Mouse (Mus musculus) hindbrain, embryonic 13.5 days (tissue): ENCODE measurements at regions not wholly inside any gene's neighbourhood (a gene's known extent, or its start where the extent isn't known, plus 50 kb on each side); places are given as distances from the start of the nearest gene placed in this dataset.
A peak's percentile ranks its signal among the peaks of the same experiment; 100 is the strongest.

Source experiments
- ATAC-seq: fragments of 200-750 bp; cut with Nextera tagmentation; 2 replicates; pipeline ENCODE4 v1.8.0; 2017; ENCODE audit warnings: moderate TSS enrichment; ENCODE audit not compliant: low FRiP score
- H3K27ac ChIP-seq: fragments of 300-500 bp; sonication (generic); 2 replicates; pipeline ENCODE4 v1.5.1; 2015; ENCODE audit warnings: inconsistent platforms, mild to moderate bottlenecking, moderate library complexity
- H3K27me3 ChIP-seq: fragments of 300-500 bp; sonication (generic); 2 replicates; pipeline ENCODE4 v1.6.1; 2015; ENCODE audit warnings: mild to moderate bottlenecking, inconsistent platforms
- H3K36me3 ChIP-seq: fragments of 300-500 bp; sonication (generic); 2 replicates; pipeline ENCODE4 v1.6.1; 2015; ENCODE audit warnings: mild to moderate bottlenecking, inconsistent platforms
- H3K4me1 ChIP-seq: fragments of 300-500 bp; sonication (generic); replicated peaks from 2 replicates; pipeline ENCODE4 v1.6.1; 2015; ENCODE audit warnings: inconsistent platforms
- H3K4me2 ChIP-seq: fragments of 300-500 bp; sonication (generic); 2 replicates; pipeline ENCODE4 v1.6.1; 2015; ENCODE audit warnings: inconsistent platforms, mild to moderate bottlenecking, moderate library complexity
- H3K4me3 ChIP-seq: fragments of 300-500 bp; sonication (generic); 2 replicates; pipeline ENCODE4 v1.5.1; 2015; ENCODE audit warnings: mild to moderate bottlenecking, inconsistent platforms
- H3K9ac ChIP-seq: fragments of 300-500 bp; sonication (generic); 2 replicates; pipeline ENCODE4 v1.6.1; 2015; ENCODE audit warnings: mild to moderate bottlenecking, inconsistent platforms
- H3K9me3 ChIP-seq: fragments of 300-500 bp; sonication (generic); 2 replicates; pipeline ENCODE4 v1.6.1; 2016; ENCODE audit warnings: inconsistent platforms
- WGBS: fragments of 180-500 bp; shearing (Covaris S2); methylation state at CpG from one replicate; pipeline ENCODE4 v1.1.7; 2015; 5-methylcytosine and 5-hydroxymethylcytosine counted together

DNA sequence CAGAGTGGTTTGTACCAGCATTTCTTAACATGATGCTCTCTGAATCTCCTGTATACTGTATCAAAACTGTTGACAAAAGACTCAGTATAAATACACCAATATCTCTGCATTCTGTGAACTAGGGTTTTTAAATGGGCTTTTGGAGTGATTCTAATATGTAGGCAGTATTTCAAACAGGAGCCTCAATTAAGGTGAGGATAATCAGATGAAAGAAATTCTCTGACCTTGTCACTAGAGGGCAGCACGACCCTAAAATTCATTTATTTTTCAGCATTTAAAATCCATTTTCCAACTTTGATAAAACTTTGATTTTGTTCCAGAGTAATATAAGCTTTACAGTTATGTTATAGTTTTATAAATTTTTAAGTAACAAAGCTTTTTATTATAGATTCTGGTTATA is 114.5 kb downstream of the Rfx6 start:
- H3K27me3 ChIP-seq, result no peaks in the 10 kb centered on the region
- WGBS, result 2% methylated on average over 1 of the region's 1 CpGs
- no peak overlapping the region for H3K27ac ChIP-seq
- no peaks in the 10 kb centered on the region for H3K36me3 ChIP-seq
- ATAC-seq, result no peak
- no peaks in the 10 kb centered on the region for H3K9me3 ChIP-seq
- H3K4me2 ChIP-seq, result no peak overlapping the region
- no peak overlapping the region for H3K4me3 ChIP-seq
- no peak overlapping the region for H3K9ac ChIP-seq
- H3K4me1 ChIP-seq, result no peaks in the 10 kb centered on the region

DNA sequence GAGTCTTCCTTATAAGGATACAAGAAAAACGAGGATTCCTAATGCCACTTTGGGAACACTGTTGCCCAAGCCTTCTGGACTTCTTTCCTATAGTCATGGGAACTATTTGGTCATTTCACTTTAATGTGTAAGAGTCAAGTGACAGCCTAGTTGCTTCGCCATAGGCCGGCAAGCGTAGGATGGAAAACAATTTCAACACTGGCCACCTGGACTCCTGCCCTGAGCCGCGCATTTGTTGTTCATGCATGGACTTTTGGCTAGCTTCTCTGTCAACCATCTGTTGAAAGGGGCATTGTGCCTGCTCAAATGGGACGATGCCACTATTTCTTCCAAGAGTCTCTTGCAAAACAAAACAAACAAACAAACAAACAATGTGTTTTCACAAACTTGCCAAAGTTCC is 116.3 kb downstream of the Rfx6 start:
- Histone ChIP-seq H3K27ac (no peak overlapping the region), H3K4me2 (no peak overlapping the region), H3K4me1 (no peaks in the 10 kb centered on the region), H3K9me3 (no peaks in the 10 kb centered on the region), H3K27me3 (no peaks in the 10 kb centered on the region), H3K9ac (no peak overlapping the region), H3K36me3 (no peaks in the 10 kb centered on the region), H3K4me3 (no peak overlapping the region)
- ATAC-seq, result no peak
- WGBS, result 85% methylated on average over 7 of the region's 7 CpGs

DNA sequence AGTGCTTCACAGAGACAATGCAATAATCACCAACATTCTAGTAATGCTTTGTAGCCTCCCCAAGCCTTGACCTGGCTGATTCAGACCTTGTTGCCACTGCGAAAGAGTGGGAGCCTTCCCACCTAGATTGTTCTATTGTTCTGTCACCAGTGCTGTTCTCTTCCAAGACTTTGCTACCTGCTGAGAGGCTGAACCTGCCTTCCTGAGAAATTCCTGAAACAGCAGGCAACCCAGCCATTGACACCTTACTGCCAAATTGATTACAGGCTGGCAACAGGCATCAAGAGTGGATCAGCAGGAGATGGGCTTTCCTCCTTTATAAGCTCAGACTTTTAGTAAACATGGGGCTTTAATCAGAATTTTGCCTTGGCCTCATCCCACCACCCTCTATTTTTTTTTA is 139.1 kb downstream of the Rfx6 start:
- ATAC-seq, result no peak
- Histone ChIP-seq H3K9me3 (no peaks in the 10 kb centered on the region), H3K4me1 (no peaks in the 10 kb centered on the region), H3K9ac (no peak overlapping the region), H3K4me2 (no peak overlapping the region), H3K36me3 (no peaks in the 10 kb centered on the region), H3K4me3 (no peak overlapping the region), H3K27ac (no peak overlapping the region), H3K27me3 (no peaks in the 10 kb centered on the region)
- WGBS, result 41% methylated on average over 1 of the region's 1 CpGs

DNA sequence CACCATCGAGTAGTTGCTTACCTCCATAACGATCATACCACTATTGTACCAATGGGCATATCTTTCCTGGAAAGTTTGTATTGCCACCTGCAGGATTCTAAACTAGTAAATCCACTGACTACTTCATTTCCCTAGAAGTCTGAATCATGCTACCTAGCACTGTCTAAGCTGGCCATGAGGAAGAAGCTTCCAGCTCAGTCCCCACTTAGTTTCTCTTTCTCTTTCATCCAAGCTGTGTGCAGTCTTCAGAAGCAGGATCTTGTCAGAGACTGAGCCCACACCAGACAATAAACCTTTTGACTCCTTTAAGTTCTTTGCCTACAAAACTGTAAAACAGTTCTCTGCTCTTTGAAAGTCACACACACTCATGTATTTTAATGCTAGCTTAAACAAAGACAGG is 146.3 kb downstream of the Rfx6 start:
- 94% methylated on average over 2 of the region's 2 CpGs for WGBS
- ATAC-seq, result no peak
- Histone ChIP-seq H3K9me3 (no peaks in the 10 kb centered on the region), H3K4me3 (no peak overlapping the region), H3K4me1 (no peaks in the 10 kb centered on the region), H3K27ac (no peak overlapping the region), H3K36me3 (no peaks in the 10 kb centered on the region), H3K27me3 (0 out of 2 replicates have a peak, but pooled peaks cover 4% of the 10 kb centered on the region), H3K9ac (no peak overlapping the region), H3K4me2 (no peak overlapping the region)

DNA sequence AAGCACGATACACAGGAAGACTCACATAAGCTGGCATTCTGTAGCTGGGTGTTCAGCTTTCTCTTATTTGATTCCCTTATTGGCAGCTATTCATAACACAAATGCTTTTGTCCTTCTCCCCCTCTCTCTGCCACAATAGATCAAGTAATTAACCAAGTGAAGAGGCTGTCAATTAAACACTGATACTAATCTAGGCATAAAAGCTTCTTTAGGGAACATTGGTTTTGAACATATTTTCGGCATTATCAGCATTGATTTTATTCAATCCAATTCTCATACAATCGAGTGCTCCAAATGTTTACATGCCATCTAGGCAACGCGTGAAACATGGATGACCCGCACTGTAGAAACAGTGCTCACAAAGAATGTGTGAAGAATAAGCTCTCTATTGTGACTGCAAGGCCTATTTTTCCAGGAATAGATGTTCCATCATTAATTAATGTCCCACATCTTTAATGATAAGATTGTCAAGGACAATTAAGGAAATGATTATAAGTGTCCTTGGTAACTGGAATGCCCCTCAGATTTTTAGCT is 148.9 kb downstream of the Rfx6 start:
- Histone ChIP-seq H3K27ac (no peak overlapping the region), H3K36me3 (no peaks in the 10 kb centered on the region), H3K4me1 (no peaks in the 10 kb centered on the region), H3K4me2 (no peak overlapping the region), H3K9ac (no peak overlapping the region), H3K9me3 (no peaks in the 10 kb centered on the region), H3K4me3 (no peak overlapping the region), H3K27me3 (0 out of 2 replicates have a peak, but pooled peaks cover 4% of the 10 kb centered on the region)
- WGBS, result 42% methylated on average over 6 of the region's 6 CpGs
- no peak for ATAC-seq

DNA sequence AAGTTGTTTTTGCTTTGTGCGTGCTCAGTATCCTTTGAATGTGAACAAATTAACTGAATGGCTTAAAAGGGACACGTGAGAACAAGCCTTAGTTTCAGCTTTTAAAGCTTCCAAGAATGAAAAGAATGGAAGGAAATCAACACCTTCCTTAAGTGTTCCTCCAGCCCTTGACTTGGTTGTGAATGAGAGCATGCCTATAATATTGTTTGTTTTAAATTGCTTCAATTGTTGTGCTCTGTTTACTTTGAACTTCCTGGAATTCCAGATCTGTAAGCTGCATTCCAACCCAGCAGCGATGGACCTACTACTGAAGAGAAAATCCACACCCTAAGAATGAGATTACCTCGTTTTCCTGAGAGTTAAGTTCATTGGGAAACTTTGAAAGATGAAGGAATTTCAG is 154.9 kb downstream of the Rfx6 start:
- H3K27ac ChIP-seq, result no peak overlapping the region

DNA sequence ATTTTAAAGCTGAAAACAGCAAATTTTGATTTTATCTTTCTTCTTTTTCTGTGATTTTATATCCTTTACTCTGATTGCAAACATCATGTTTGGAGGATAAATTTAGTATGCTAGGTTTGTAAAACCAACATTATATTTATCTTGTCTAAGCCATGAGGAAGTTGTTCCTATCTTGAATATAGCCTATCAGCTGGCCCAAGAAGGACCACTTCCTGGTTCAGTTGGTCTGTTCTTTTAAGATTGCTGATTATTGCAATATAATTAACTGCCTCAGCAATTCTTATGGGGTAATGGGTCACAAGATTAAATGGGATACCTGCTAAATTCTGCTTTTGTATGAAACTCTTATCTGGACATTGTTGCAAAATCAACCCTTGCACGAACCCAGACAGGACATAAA is 165.5 kb downstream of the Rfx6 start:
- Histone ChIP-seq H3K36me3 (no peaks in the 10 kb centered on the region), H3K4me1 (no peaks in the 10 kb centered on the region), H3K4me3 (no peak overlapping the region), H3K4me2 (no peak overlapping the region), H3K9me3 (no peaks in the 10 kb centered on the region), H3K27ac (no peak overlapping the region), H3K27me3 (no peaks in the 10 kb centered on the region), H3K9ac (no peak overlapping the region)
- no peak for ATAC-seq
- 89% methylated on average over 1 of the region's 1 CpGs for WGBS

More for the DNA sequence above, 154.9 kb downstream of the Rfx6 start:
- Histone ChIP-seq H3K27me3 (0 out of 2 replicates have a peak, but pooled peaks cover 3% of the 10 kb centered on the region), H3K4me3 (no peak overlapping the region), H3K36me3 (no peaks in the 10 kb centered on the region), H3K4me2 (no peak overlapping the region), H3K4me1 (no peaks in the 10 kb centered on the region), H3K9me3 (no peaks in the 10 kb centered on the region), H3K9ac (no peak overlapping the region)
- ATAC-seq, result no peak
- 70% methylated on average over 4 of the region's 4 CpGs for WGBS

DNA sequence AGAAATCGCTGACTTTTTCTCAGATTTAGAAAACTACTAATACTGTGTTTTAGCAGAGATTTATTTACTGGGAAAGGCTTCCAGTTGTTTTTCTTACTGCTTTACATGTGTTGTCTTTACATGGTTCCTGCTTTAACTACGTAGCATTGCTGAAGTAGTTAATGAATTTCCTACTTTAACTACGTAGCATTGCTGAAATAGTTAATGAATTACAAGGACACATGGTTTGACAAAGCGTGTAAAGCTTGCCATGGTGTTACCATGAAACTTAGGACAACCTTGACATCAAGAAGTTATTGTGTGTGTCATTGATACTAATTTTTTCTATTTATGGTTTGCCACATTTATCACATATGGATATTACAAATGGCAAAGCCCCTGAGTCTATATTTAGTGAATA is 168.7 kb downstream of the Rfx6 start:
- no peak overlapping the region for H3K4me3 ChIP-seq
- 75% methylated on average over 4 of the region's 4 CpGs for WGBS

DNA sequence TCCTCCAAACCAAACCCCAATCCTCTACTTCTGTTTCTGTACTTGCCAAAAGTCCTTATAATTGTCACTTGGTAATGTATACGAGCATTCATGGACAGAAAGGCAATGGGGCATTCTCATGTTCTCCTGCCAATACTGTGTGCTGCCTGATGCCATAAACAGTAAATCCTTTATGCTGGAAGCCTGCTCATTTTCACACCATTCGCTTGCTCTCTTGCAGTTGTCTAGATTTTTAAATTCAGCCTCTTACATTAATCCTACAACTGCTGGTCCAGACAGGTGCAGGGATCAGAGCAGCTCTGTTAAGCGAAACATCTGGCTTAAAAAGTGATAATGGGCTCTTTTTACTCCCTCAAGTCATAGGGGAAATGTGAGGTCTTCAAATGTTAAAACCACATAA is 152.9 kb upstream of the Vgll2 start:
- Histone ChIP-seq H3K27me3 (no peaks in the 10 kb centered on the region), H3K4me3 (no peak overlapping the region), H3K36me3 (no peaks in the 10 kb centered on the region), H3K9ac (no peak overlapping the region), H3K4me1 (no peaks in the 10 kb centered on the region), H3K4me2 (no peak overlapping the region), H3K27ac (no peak overlapping the region), H3K9me3 (no peaks in the 10 kb centered on the region)
- 83% methylated on average over 3 of the region's 3 CpGs for WGBS
- no peak for ATAC-seq

More for the DNA sequence above, 168.7 kb downstream of the Rfx6 start:
- no peaks in the 10 kb centered on the region for H3K27me3 ChIP-seq
- H3K9ac ChIP-seq, result no peak overlapping the region
- H3K36me3 ChIP-seq, result no peaks in the 10 kb centered on the region
- no peaks in the 10 kb centered on the region for H3K4me1 ChIP-seq
- H3K4me2 ChIP-seq, result no peak overlapping the region
- no peak for ATAC-seq
- no peaks in the 10 kb centered on the region for H3K9me3 ChIP-seq
- H3K27ac ChIP-seq, result no peak overlapping the region

DNA sequence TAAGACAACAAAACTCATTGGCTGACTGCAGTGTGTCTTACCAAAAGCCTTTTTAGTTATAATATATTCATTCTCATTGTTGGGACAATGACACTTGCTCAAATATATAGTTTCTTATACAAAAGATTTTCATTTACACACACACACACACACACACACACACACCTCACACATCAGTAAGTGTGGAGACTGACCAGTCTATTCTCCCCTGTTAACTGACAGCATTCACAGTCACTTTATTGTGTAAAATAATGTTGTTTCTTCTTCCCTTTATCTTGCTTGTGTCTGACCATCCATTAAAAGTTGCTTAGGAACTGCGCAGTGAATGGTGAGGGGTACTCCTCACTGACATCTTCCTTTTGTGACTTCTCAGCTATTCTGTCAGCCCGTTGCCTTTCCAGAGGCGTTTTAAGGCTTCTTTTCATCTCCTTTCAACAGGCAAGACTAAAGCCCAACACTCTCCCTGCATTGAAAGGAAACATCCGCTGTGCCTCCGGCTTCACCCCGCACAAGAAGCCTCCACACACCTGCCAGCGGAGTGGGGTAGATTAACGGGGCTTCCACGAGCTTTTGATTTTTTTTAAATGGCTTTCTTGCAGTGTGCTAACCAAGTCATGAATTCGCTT is 111.1 kb upstream of the Vgll2 start:
- H3K4me2 ChIP-seq, result peak overlapping the region; percentile 25; the same call in 1 of the 2 replicates
- no peak for ATAC-seq
- peaks cover 5% of the 10 kb centered on the region for H3K4me1 ChIP-seq
- peaks cover 19% of the 10 kb centered on the region; the same call in 1 of the 2 replicates for H3K27me3 ChIP-seq
- no peaks in the 10 kb centered on the region for H3K36me3 ChIP-seq
- no peak overlapping the region for H3K4me3 ChIP-seq
- no peaks in the 10 kb centered on the region for H3K9me3 ChIP-seq
- no peak overlapping the region for H3K27ac ChIP-seq
- H3K9ac ChIP-seq, result no peak overlapping the region
- WGBS, result 9% methylated on average over 10 of the region's 10 CpGs

DNA sequence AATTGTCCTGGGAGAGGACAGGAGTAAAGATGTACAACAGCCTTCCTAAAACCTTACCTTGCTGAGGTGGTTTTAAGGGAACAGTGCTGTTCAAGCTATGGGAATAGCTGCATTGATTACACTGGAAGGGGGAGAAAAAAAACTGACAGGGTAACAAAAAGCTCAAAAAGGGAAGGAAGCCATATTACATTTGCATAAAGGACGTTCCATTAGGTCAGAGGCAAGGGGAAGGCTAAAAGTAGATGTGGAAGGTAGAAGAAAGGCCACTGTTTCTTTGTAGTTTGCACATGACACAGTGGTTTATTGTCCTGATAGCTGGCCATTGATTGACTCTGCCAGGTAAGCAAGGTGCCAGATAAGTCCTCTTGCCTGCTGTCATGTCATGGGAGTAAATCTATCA is 110.2 kb upstream of the Vgll2 start:
- ATAC-seq, result no peak
- WGBS, result 27% methylated on average over 1 of the region's 1 CpGs

DNA sequence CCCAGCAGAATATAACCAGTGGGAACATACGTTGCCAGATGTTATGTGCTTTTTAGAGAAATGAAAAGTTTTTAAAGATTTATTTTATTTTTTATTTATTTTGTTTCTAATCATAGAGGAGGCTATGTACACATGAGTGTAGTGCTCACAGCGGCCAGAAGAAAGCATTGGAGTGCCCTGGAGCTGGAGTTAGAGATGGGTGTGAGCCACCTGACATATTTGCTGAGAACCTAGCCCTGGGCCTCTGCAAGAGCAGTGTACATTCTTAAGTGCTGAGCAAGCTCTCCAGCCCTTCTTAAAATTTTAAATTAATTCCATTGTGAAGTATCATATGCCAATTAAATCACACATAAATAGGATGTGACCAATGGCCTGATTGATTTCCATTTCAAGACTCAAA is 95.7 kb upstream of the Vgll2 start:
- 99% methylated on average over 2 of the region's 2 CpGs for WGBS
- Histone ChIP-seq H3K9ac (no peak overlapping the region), H3K4me3 (no peak overlapping the region), H3K9me3 (no peaks in the 10 kb centered on the region), H3K4me1 (no peaks in the 10 kb centered on the region), H3K4me2 (no peak overlapping the region), H3K36me3 (no peaks in the 10 kb centered on the region), H3K27ac (no peak overlapping the region), H3K27me3 (no peaks in the 10 kb centered on the region)
- ATAC-seq, result no peak

More for the DNA sequence above, 110.2 kb upstream of the Vgll2 start:
- Histone ChIP-seq H3K4me2 (no peak overlapping the region), H3K27me3 (peaks cover 19% of the 10 kb centered on the region; the same call in 1 of the 2 replicates), H3K36me3 (no peaks in the 10 kb centered on the region), H3K9me3 (no peaks in the 10 kb centered on the region), H3K4me1 (peaks cover 5% of the 10 kb centered on the region), H3K9ac (no peak overlapping the region), H3K4me3 (no peak overlapping the region), H3K27ac (no peak overlapping the region)

DNA sequence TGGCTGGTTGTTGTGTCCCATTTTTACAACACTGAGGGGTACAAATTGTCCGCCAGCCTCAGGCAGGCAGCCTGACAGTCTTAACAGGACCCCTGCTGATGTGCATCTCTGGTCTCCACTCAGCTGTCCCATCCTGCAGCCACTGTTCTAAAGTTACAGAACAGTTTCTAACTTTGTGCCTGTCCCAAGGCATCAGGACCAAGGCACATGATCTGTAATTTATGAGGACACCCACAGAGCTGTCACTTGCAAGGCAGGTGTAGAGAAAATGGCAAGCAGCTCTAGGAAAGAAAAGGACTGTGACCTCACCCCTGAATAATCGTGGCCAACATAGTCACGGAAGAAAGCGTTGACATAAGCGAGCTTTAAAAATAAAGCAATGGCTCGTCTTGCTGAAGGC is 93.0 kb upstream of the Vgll2 start:
- WGBS, result 71% methylated on average over 6 of the region's 6 CpGs
- no peak overlapping the region for H3K9ac ChIP-seq
- H3K4me3 ChIP-seq, result no peak overlapping the region
- no peaks in the 10 kb centered on the region for H3K27me3 ChIP-seq
- no peak overlapping the region for H3K4me2 ChIP-seq
- no peak for ATAC-seq
- H3K27ac ChIP-seq, result no peak overlapping the region
- H3K4me1 ChIP-seq, result no peaks in the 10 kb centered on the region
- H3K36me3 ChIP-seq, result no peaks in the 10 kb centered on the region
- H3K9me3 ChIP-seq, result no peaks in the 10 kb centered on the region
